Mouse (Mus musculus): ENCODE results near the gene Pgm2l1.
"Not testable (repeated sequence)": the region's sequence is repeated elsewhere in the genome, so short reads cannot be mapped to it uniquely, and the experiment has no call there.

- not testable (repeated sequence) for TF ChIP-seq POLR2A (IDR thresholded peaks at IDR 0.05; ENCODE audit: borderline replicate concordance, control insufficient read depth, low read depth, low read length); CTCF (IDR thresholded peaks at IDR 0.05; ENCODE audit: control insufficient read depth, insufficient read depth, low read length)
These were observed 37.7 kb downstream of the Pgm2l1 start for GRCm38 (mm10) chr7:100264934-100265333.
